Mouse (Mus musculus) lung, adult 10 weeks (tissue): Measurements from ENCODE around the gene Tusc1. TPM values are rescaled to one million over a fixed set of nuclear protein-coding genes. Genes with fewer than 3 reads are reported as not detected.

ENCODE experiments used
- polyA plus RNA-seq: library from polyadenylated mRNA; stranded (reverse); fragments of 350-450 nt; fragmentation: Illumina TruSeq; extraction: RNeasy Lipid Tissue Mini Kit (QIAGEN cat#74804); gene quantifications from one replicate; pipeline ENCODE4 v1.2.3, GENCODE M21; 2014; ENCODE audit warnings: low read depth, low replicate concordance; ENCODE audit not compliant: insufficient read depth

Gene Tusc1
- polyA plus RNA-seq: 3.7 TPM

DNA sequence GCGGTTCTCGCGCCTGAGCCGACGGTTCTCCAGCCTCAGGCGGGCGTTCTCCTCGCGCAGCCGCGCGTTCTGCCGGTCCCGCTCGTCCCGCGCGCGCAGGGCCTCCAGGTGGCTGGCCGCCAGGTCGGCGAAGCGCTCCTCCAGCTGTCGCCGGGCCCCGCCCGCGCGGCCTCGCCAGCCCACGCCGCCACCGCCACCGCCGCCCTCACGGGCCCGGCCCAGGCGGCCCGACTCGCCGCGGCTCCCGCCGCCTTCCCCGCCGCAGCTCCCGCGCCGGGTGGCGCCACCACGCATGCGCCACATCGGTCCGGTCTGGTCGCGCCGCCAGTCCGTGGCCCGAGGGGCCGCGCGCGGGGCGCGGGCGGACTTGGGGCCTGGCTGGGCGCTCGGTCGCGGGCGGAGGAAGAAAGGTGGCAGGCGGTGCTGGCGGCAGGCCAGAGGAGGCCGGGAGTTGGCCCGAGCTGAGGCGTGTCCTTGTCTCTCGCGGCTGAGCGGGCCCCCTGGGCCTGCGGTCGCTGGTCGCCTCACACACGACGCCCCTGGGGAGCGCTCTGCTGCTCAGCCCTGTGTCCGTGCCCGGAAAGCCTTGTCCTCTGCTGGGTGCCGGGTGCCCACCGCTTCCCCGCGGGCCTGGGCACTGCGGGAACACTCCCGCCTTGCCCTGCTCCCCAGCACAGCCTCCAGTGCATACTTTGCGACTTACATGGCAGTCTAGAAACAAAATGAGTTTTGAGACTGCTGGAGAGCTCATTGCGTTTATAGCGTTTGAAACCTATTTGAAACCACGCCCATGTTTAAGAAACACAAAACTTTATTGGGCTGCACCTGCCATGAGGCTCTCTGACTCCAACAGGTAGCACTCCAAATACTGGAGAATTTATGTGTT is at the start of gene Tusc1:
Gene Tusc1 (minus strand): TSS at position 394 of the 886 bp plus-strand sequence.

